Mouse (Mus musculus) heart, adult 18-20 months (tissue): ENCODE results near the gene Atmin. TPM values are rescaled to one million over a fixed set of nuclear protein-coding genes. Genes with fewer than 3 reads are reported as not detected.
A peak's percentile ranks its signal among the peaks of the same experiment; 100 is the strongest.

Experiments
- DNase-seq, 2 experiments: peaks; one replicate each; pipeline ENCODE4 v3.0.0; 2021 to 2022; ENCODE audit warnings: mixed read lengths in 1 of 2
- long read RNA-seq, 2 experiments: library from polyadenylated mRNA; stranded (forward); transcript quantifications; one replicate each; pipeline ENCODE4 v2.0.0; 2021
- total RNA-seq, 2 experiments: library from RNA; stranded (reverse); gene quantifications; 2 replicates each; pipeline ENCODE4 v1.2.3; 2021

Gene Atmin
- total RNA-seq = 10 to 100 TPM; 15.5 to 16.2 TPM
- long read RNA-seq, experiment 1, full-length matches to known transcripts = 15 of 20 reads
- long read RNA-seq, experiment 1, partial matches to known transcripts = 0 of 20 reads
- long read RNA-seq, experiment 1, other reads (novel, unspliced or antisense) = 5 of 20 reads
- long read RNA-seq, experiment 2, full-length matches to known transcripts = 7 of 11 reads
- long read RNA-seq, experiment 2, partial matches to known transcripts = 0 of 11 reads
- long read RNA-seq, experiment 2, other reads (novel, unspliced or antisense) = 4 of 11 reads

- peak; percentile 87 for DNase-seq
These were observed at the start of gene Atmin for GRCm38 (mm10) chr8:116943161-116943554. Gene Atmin (plus strand): TSS chr8:116943393.

GRCm38 (mm10) chr8:116893938-116894337 is 49.3 kb upstream of the Atmin start:
- no peak for DNase-seq

GRCm38 (mm10) chr8:116895521-116895920 is 47.7 kb upstream of the Atmin start:
- peak in 1 of 2 experiments; percentile 26 for DNase-seq

GRCm38 (mm10) chr8:116904736-116905135 is 38.5 kb upstream of the Atmin start:
- no peak for DNase-seq

GRCm38 (mm10) chr8:116905252-116905651 is 37.9 kb upstream of the Atmin start:
- DNase-seq = no peak

GRCm38 (mm10) chr8:116905836-116906235 is 37.4 kb upstream of the Atmin start:
- DNase-seq = no peak

GRCm38 (mm10) chr8:116921005-116921336 is 22.2 kb upstream of the Atmin start:
- no peak for DNase-seq

GRCm38 (mm10) chr8:116921337-116922059 is 21.7 kb upstream of the Atmin start, which contains the start of the genes Cmc2 and Cenpn:
Gene Cmc2 (minus strand): TSS chr8:116921455.
Gene Cenpn (plus strand): TSS chr8:116921730.
- peak; percentile 93 to 95 for DNase-seq

GRCm38 (mm10) chr8:116922060-116922757 is 21.0 kb upstream of the Atmin start:
- peak in 1 of 2 experiments; percentile 16 for DNase-seq

GRCm38 (mm10) chr8:116923526-116923925 is 19.7 kb upstream of the Atmin start:
- DNase-seq = no peak

- DNase-seq = no peak
These were observed 15.3 kb upstream of the Atmin start for GRCm38 (mm10) chr8:116927880-116928279.

- DNase-seq = no peak
These were observed 14.6 kb upstream of the Atmin start for GRCm38 (mm10) chr8:116928588-116928987.

GRCm38 (mm10) chr8:116934976-116935375 is 8.2 kb upstream of the Atmin start:
- DNase-seq = no peak

- no peak for DNase-seq
These were observed 7.7 kb upstream of the Atmin start for GRCm38 (mm10) chr8:116935506-116935905.

GRCm38 (mm10) chr8:116942284-116943058 is 722 bp upstream of the Atmin start:
- no peak for DNase-seq

- peak in 1 of 2 experiments; percentile 30 for DNase-seq
These were observed 577 bp downstream of the Atmin start for GRCm38 (mm10) chr8:116943555-116944384.

GRCm38 (mm10) chr8:116944385-116944696 is 1.1 kb downstream of the Atmin start:
- DNase-seq = no peak

- no peak for DNase-seq
These were observed 2.1 kb downstream of the Atmin start for GRCm38 (mm10) chr8:116945169-116945910.

- peak; percentile 63 to 77 for DNase-seq
These were observed 3.2 kb downstream of the Atmin start for GRCm38 (mm10) chr8:116946268-116946838.

- peak; percentile 48 to 53 for DNase-seq
These were observed 3.7 kb downstream of the Atmin start for GRCm38 (mm10) chr8:116946851-116947250.
